Mouse (Mus musculus): ENCODE data around the gene Kif6.

DNA sequence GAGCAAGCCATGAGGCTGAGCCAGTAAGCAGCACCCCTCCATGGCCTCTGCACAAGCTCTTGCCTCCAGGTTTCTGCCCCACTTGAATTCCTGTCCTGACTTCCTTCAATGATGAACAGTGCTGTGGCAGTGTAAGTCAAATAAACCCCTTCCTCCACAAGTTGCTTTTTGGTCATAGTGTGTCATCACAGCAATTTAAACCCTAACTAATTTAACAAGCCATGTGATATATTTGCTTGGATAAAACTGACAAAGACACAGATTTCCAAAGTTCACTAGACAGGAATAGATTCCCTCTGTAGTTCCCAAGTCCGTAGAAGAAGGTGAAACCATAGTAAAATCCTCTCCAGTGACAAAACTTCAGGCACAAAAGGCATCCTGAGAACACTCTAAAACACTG, 114.9 kb downstream of the Kif6 start:
- TF ChIP-seq CTCF (IDR thresholded peaks at IDR 0.05; ENCODE audit: low read depth) (no peak), EP300 (IDR thresholded peaks at IDR 0.05; ENCODE audit: low read depth) (no peak)
